Mouse (Mus musculus) lung, postnatal 0 days (tissue): ENCODE measurements around the gene Zdhhc12. TPM values are rescaled to one million over a fixed set of nuclear protein-coding genes. Genes with fewer than 3 reads are reported as not detected.
A peak's percentile ranks its signal among the peaks of the same experiment; 100 is the strongest.

Experiments
- ATAC-seq: fragments of 200-750 bp; cut with Nextera tagmentation; 2 replicates; pipeline ENCODE4 v1.8.0; 2017; ENCODE audit warnings: moderate library complexity
- DNase-seq: peaks from one replicate; pipeline ENCODE4 v3.0.0-alpha.2; 2016; ENCODE audit warnings: low spot score
- H3K27ac ChIP-seq: fragments of 300-500 bp; sonication (generic); 2 replicates; pipeline ENCODE4 v1.5.1; 2014; ENCODE audit warnings: antibody characterized with exemption, mild to moderate bottlenecking, low read length, mixed read lengths
- H3K27me3 ChIP-seq: fragments of 300-500 bp; sonication (generic); replicated peaks from 2 replicates; pipeline ENCODE4 v1.6.1; 2014; ENCODE audit warnings: low read length, mixed read lengths; ENCODE audit not compliant: insufficient read depth
- H3K36me3 ChIP-seq: fragments of 300-500 bp; sonication (generic); 2 replicates; pipeline ENCODE4 v1.6.1; 2014; ENCODE audit warnings: low read length, mixed read lengths; ENCODE audit not compliant: insufficient read depth
- H3K4me1 ChIP-seq: fragments of 300-500 bp; sonication (generic); 2 replicates; pipeline ENCODE4 v1.6.1; 2014; ENCODE audit warnings: antibody characterized with exemption, low read depth, low read length, mixed read lengths; ENCODE audit not compliant: insufficient read depth
- H3K4me2 ChIP-seq: fragments of 300-500 bp; sonication (generic); replicated peaks from 2 replicates; pipeline ENCODE4 v1.6.1; 2014; ENCODE audit warnings: low read depth, mild to moderate bottlenecking, low read length, moderate library complexity, mixed read lengths
- H3K4me3 ChIP-seq: fragments of 300-500 bp; sonication (generic); 2 replicates; pipeline ENCODE4 v1.5.1; 2014; ENCODE audit warnings: low read depth, low read length
- H3K9ac ChIP-seq: fragments of 300-500 bp; sonication (generic); replicated peaks from 2 replicates; pipeline ENCODE4 v1.6.1; 2014; ENCODE audit warnings: low read depth, mild to moderate bottlenecking
- H3K9me3 ChIP-seq: fragments of 300-500 bp; sonication (generic); 2 replicates; pipeline ENCODE4 v1.6.1; 2016; ENCODE audit warnings: low read length, mixed read lengths
- CTCF ChIP-seq: IDR thresholded peaks from 2 replicates; pipeline ENCODE4 v1.5.1; 2016; ENCODE audit warnings: antibody characterized with exemption, mild to moderate bottlenecking
- EP300 ChIP-seq: IDR thresholded peaks from 2 replicates; pipeline ENCODE4 v1.6.1; 2016; ENCODE audit warnings: antibody characterized with exemption, mild to moderate bottlenecking, control low read depth
- WGBS: fragments of 180-500 bp; shearing (Covaris S2); extraction: QIAGEN DNeasy Blood & Tissue Kit; methylation state at CpG from one replicate; pipeline ENCODE4 v1.1.7; 2014; 5-methylcytosine and 5-hydroxymethylcytosine counted together
- polyA plus RNA-seq: library from polyadenylated mRNA; unstranded; fragments of >200 nt; fragmentation: Nextera tagmentation; extraction: Ambion mirVana; gene quantifications from 2 replicates; pipeline ENCODE4 v1.2.1, GENCODE M21; 2015

Zdhhc12 gene
- polyA plus RNA-seq, 1 experiment from 2014 or later: 40.0 TPM

- Histone ChIP-seq H3K36me3 (peaks cover 14% of the 10 kb centered on the region; the same call in 1 of the 2 replicates), H3K9me3 (no peaks in the 10 kb centered on the region), H3K27ac (no peak overlapping the region), H3K27me3 (no peaks in the 10 kb centered on the region), H3K4me3 (no peak overlapping the region), H3K4me1 (no peaks in the 10 kb centered on the region), H3K9ac (no peak overlapping the region), H3K4me2 (no peak overlapping the region)
- TF ChIP-seq CTCF (no peak), EP300 (no peak)
- ATAC-seq (no peak), DNase-seq (no peak)
- 99% methylated on average over 2 of the region's 2 CpGs for WGBS
Observed at GRCm38 (mm10) chr2:30111500-30111899, 18.1 kb upstream of the Zdhhc12 start.

- no peak overlapping the region for H3K4me2 ChIP-seq
- no peak overlapping the region for H3K9ac ChIP-seq
- H3K9me3 ChIP-seq: no peaks in the 10 kb centered on the region
- WGBS: 76% methylated on average over 4 of the region's 4 CpGs
- peaks cover 19% of the 10 kb centered on the region; the same call in 1 of the 2 replicates for H3K36me3 ChIP-seq
- H3K4me3 ChIP-seq: no peak overlapping the region
- DNase-seq (no peak), ATAC-seq (no peak)
- no peaks in the 10 kb centered on the region for H3K27me3 ChIP-seq
- H3K27ac ChIP-seq: no peak overlapping the region
- no peak for TF ChIP-seq EP300
- TF ChIP-seq CTCF: no peak
- no peaks in the 10 kb centered on the region for H3K4me1 ChIP-seq
Observed at GRCm38 (mm10) chr2:30108260-30108659, 14.8 kb upstream of the Zdhhc12 start.

GRCm38 (mm10) chr2:30107646-30108045 is 14.2 kb upstream of the Zdhhc12 start:
- DNase-seq (no peak), ATAC-seq (no peak)
- H3K9ac ChIP-seq: no peak overlapping the region
- 90% methylated on average over 5 of the region's 5 CpGs for WGBS
- peaks cover 25% of the 10 kb centered on the region; the same call in 1 of the 2 replicates for H3K36me3 ChIP-seq
- H3K4me2 ChIP-seq: no peak overlapping the region
- no peaks in the 10 kb centered on the region for H3K9me3 ChIP-seq
- no peak overlapping the region for H3K4me3 ChIP-seq
- no peak for TF ChIP-seq CTCF
- no peak for TF ChIP-seq EP300
- H3K27me3 ChIP-seq: no peaks in the 10 kb centered on the region
- no peak overlapping the region for H3K27ac ChIP-seq
- no peaks in the 10 kb centered on the region for H3K4me1 ChIP-seq

GRCm38 (mm10) chr2:30106364-30106763 is 12.9 kb upstream of the Zdhhc12 start:
- peak; percentile 85 for TF ChIP-seq CTCF
- no peak for TF ChIP-seq EP300
- Histone ChIP-seq H3K9ac (no peak overlapping the region), H3K36me3 (peaks cover 28% of the 10 kb centered on the region; the same call in 1 of the 2 replicates), H3K9me3 (no peaks in the 10 kb centered on the region), H3K4me2 (no peak overlapping the region), H3K27ac (no peak overlapping the region), H3K27me3 (no peaks in the 10 kb centered on the region), H3K4me3 (no peak overlapping the region), H3K4me1 (no peaks in the 10 kb centered on the region)
- DNase-seq: peak; percentile 50
- ATAC-seq: no peak

GRCm38 (mm10) chr2:30100214-30100613 is 6.8 kb upstream of the Zdhhc12 start:
- H3K9me3 ChIP-seq: no peaks in the 10 kb centered on the region
- ATAC-seq (no peak), DNase-seq (no peak)
- no peak overlapping the region for H3K27ac ChIP-seq
- H3K9ac ChIP-seq: no peak overlapping the region
- peaks cover 24% of the 10 kb centered on the region; the same call in 1 of the 2 replicates for H3K36me3 ChIP-seq
- no peak overlapping the region for H3K4me3 ChIP-seq
- no peak overlapping the region for H3K4me2 ChIP-seq
- H3K4me1 ChIP-seq: no peaks in the 10 kb centered on the region
- H3K27me3 ChIP-seq: no peaks in the 10 kb centered on the region
- TF ChIP-seq EP300 (no peak), CTCF (peak; percentile 27)
- WGBS: 57% methylated on average over 4 of the region's 4 CpGs

GRCm38 (mm10) chr2:30095882-30096527 is 2.6 kb upstream of the Zdhhc12 start:
- WGBS: 69% methylated on average over 2 of the region's 2 CpGs
- Histone ChIP-seq H3K4me1 (0 out of 2 replicates have a peak, but pooled peaks cover 5% of the 10 kb centered on the region), H3K27me3 (no peaks in the 10 kb centered on the region), H3K36me3 (peaks cover 6% of the 10 kb centered on the region), H3K9ac (no peak overlapping the region), H3K9me3 (no peaks in the 10 kb centered on the region), H3K4me3 (no peak overlapping the region), H3K4me2 (no peak overlapping the region), H3K27ac (no peak overlapping the region)
- no peak for ATAC-seq
- peak; percentile 81 for DNase-seq
- TF ChIP-seq CTCF: peak; percentile 82
- no peak for TF ChIP-seq EP300
